Mouse (Mus musculus) testis, postnatal 14 days (tissue): ENCODE measurements around the gene Grin1.
"Not testable (repeated sequence)": the region's sequence is repeated elsewhere in the genome, so short reads cannot be mapped to it uniquely, and the experiment has no call there.

Experiments
- DNase-seq: peaks from one replicate; pipeline ENCODE4 v3.0.0; 2021; ENCODE audit warnings: low spot score

Grin1 gene

DNA sequence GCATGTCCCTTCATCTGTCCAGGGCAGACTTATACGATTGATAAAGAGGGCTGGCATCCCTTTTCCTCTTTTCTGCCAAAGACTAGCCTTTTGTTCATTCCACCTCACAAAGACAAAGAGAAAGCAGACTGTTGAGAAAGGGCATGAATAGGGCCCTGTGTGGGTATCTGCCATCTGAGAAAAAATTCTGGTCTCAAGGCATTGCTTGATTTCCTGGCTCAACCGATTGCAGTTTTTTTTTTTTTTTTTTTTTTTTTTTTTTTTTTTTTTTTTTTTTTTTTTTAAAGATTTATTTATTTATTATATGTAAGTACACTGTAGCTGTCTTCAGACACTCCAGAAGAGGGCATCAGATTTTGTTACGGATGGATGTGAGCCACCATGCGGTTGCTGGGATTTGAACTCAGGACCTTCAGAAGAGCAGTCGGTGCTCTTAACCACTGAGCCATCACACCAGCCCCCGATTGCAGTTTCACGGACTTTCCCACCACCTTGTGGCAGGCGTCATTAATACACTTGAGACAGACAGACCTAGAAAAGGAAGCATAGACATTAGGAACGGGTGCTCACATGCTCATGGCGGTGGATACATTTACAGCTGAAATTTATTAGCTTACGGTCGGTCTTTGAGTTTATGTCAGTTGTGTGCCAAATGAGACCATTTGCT lies 62.4 kb downstream of the Grin1 start:
- DNase-seq = not testable (repeated sequence)

DNA sequence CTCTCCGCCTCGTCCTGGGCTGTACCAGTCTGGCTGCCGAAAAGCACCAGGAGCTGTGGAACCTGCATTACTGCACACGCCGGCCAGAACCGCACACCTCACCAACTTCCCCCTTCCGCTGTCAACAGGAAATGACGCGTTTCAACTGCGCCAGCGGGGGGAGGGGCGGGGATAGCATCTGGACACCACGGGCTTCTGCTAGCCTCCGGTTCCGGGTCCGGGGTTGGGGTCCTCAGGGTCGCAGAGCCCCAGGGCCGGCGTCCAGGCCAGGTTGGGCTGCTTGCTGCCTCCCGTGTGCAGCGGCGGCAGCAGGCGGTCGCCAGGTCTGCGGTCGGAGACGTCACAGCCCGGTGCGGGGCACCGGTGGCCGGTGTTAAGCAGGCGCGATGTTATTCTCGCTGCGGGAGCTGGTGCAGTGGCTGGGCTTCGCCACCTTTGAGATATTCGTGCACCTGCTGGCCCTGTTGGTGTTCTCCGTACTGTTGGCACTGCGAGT lies 63.7 kb downstream of the Grin1 start, which contains the start of gene Tmem203:
Gene Tmem203, plus strand, starts transcription at position 156 of the 496 bp plus-strand sequence.
- peak; percentile 89 for DNase-seq

DNA sequence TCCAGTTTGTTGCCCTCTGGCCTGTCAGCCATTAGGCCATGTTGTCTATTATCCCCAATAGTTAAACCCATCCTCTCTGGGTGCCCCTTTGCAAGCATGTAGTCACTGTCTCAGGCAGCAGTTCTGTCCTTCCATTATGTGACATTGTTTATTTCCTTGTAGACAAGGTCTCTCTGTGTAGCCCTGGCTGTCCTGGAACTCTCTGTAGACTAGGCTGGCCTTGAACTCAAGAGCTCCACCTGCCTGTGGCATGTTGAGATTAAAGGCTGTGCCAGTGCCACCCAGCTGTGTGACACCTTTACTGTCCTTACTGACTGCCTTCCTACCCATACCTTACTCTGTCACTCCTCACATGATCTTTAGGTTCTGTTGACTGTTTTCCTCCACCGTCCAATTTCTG lies 66.7 kb downstream of the Grin1 start:
- DNase-seq = no peak

DNA sequence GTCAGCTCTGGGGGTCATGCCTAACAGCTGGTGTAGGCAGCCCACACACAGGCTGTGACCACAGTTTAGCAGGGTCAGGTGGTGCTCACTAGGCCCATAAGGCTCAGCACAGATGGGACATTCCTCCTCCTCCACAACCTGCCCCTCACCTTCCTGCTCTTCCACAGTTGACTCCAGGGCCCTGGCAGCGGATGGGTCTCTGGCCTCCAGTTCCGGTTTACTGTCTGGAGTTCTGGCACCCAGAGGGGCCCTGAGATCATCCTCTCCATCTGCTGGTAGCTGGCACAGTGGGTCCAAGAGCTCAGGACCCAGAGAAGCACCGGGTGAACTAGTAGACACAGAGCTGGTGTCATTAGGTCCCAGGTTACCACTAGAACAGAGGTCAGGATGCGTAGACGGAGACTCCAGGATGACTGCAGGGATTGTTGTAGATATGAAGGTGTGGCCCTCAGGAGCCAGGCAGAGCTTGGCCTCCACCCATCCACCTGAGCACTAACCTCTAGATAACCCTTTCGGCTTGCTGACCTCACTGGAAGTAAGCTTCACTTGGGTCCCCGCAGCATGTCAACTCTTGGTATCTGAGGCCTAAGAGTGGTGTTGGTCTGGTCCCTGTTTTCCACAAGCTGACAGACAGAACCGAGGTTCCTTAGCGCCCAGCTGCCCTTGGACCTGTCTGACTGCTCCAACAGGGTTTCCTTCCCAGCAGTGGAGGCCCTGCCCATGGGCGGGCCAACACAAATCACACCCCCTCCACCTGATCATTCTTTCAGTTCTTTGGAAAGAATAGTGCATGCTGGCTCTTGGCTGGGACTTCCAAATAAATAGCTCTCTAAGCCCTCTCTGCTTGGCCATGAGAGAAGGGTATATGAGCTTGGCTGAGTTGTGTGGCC lies 72.6 kb downstream of the Grin1 start, which contains the start of gene AL732309.1:
Gene AL732309.1, minus strand, starts transcription at position 681 of the 890 bp plus-strand sequence.
- no peak for DNase-seq

DNA sequence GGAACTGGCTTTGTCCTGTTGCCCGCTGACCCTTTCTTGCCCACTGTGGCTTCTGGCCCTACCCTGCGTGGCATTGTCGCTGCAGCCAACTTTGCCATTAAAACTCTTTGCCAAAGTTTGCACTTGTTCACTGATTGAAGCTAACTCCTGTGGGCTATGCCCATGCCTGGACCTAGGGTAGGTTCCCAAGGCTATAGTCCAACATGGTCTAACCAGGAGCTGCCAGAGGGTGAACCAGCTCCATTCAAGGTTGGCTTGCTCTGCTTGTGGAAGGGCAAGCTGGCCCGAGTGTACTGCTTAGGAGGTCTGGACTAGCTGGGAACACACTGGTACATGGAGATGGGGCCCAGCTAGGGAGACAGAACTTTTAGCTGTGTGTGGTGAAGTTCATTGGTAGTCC lies 74.8 kb downstream of the Grin1 start:
- DNase-seq = no peak

DNA sequence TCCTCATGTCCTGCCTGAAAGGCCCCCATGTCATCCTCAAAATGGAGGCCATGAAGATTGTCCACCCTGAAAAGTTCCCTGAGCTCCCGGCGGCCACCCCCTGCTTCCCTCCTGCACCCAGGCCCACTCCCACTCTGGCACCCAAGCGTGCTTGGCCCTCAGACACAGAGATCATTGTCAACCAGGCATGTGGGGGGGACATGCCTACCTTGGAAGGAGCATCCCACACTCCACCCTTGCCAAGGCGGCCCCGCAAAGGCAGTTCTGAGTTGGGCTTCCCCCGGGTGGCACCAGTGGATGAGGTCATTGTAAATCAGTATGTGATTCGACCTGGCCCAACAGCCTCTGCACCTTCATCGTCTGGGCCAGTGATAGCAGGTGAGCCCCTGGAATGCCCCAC lies 75.6 kb downstream of the Grin1 start:
- peak; percentile 60 for DNase-seq

DNA sequence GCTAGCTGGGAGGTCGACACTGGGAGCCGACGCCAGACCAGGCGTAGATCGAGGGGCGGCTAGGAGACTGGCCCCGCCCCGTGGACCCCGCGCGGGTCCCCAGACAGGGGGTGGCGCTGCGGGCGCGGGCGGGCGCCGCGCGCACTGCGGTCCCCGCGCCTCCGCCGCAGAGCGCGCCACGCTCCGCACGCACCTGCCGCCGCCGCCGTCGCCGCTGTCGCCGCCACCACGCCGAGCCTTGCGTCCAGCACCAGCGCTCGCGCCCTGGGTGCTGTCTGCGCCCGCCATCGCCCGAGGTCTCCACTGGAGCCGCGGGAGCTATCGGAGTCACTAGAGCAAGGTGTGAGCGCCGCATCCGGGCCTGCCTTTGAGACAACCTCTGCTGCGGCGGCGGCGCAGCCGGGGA lies 76.9 kb downstream of the Grin1 start, which contains the start of the genes Rnf208 and Cysrt1:
Gene Rnf208, plus strand, starts transcription at position 155 of the 406 bp plus-strand sequence.
Gene Cysrt1, minus strand, starts transcription at position 352 of the 406 bp plus-strand sequence.
- DNase-seq = no peak

DNA sequence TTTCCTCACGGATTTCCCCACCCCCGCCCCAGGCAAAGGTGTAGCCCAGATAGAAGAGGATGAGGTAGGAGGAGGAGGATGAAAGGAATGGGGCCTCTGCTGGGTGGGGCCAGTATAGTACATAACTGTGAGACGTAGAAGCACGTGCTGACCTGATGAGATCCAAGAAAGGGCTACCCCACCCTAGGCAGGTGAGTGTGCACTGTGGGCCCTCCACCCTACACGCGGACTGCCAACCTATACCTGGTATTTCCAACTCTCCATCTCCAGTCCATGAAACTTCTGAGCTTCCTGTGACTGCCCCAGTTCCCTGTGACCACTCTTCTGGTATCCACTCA lies 77.6 kb downstream of the Grin1 start:
- no peak for DNase-seq
